Mouse (Mus musculus): ENCODE measurements around the gene Abca9. TPM values are rescaled to one million over a fixed set of nuclear protein-coding genes. Genes with fewer than 3 reads are reported as not detected.

The Abca9 gene
- polyA plus RNA-seq, 1 experiment, result 77.2 TPM

DNA sequence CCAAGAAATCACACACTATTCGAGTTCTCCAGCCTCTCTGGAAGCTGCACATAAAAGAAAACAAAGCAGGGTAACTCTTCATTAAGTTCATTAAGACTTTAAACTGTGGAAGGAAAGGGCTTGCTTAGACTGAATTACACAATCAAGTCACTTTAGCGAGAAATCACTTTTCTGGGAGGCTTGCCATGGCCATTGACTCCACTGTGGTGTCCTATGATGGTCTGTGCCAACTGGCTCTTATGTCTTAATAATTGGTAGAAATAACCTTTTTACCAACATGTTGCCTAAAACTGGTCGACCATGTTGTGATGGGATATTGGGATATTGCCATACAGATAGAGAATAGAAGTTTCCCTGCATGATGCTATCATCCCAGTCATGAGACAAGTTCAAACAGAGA is 73.8 kb downstream of the Abca9 start:
- Histone ChIP-seq H3K27ac (ENCODE audit: insufficient read depth, low read depth, low read length) (no peak overlapping the region), H3K4me3 (ENCODE audit: insufficient read depth, low read length) (no peak overlapping the region), H3K4me1 (ENCODE audit: control insufficient read depth, insufficient read depth, low read length) (peaks cover 32% of the 10 kb centered on the region)
- no peak for TF ChIP-seq CTCF (IDR thresholded peaks at IDR 0.05; ENCODE audit: low read depth, low read length)
- TF ChIP-seq POLR2A (IDR thresholded peaks at IDR 0.05; ENCODE audit: borderline replicate concordance, low read depth, low read length), result no peak

DNA sequence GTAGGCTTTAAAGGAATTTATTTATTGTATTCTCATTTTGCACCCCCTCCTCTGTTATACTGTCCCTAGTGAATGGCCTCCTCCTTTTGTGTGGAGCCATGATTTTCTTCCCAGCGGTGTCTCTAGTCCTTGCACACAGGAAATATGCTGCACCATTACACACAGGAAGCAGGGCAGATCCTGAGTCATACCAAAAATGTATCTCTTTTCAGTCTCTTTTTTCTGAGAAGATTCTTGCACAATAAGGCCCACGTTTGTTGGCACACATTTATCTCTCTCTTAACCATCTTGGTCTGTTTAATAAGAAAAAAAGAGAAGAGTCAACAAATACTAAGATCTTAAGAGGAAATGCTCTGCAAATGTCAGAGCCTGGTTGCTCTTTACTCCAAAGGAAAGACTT is 76.7 kb downstream of the Abca9 start:
- Histone ChIP-seq H3K4me1 (ENCODE audit: control insufficient read depth, insufficient read depth, low read length) (peaks cover 24% of the 10 kb centered on the region), H3K4me3 (ENCODE audit: insufficient read depth, low read length) (no peak overlapping the region), H3K27ac (ENCODE audit: insufficient read depth, low read depth, low read length) (peak overlapping the region; percentile 22; the same call in 1 of the 2 replicates)
- TF ChIP-seq POLR2A (IDR thresholded peaks at IDR 0.05; ENCODE audit: borderline replicate concordance, low read depth, low read length) (no peak), CTCF (IDR thresholded peaks at IDR 0.05; ENCODE audit: low read depth, low read length) (no peak)

DNA sequence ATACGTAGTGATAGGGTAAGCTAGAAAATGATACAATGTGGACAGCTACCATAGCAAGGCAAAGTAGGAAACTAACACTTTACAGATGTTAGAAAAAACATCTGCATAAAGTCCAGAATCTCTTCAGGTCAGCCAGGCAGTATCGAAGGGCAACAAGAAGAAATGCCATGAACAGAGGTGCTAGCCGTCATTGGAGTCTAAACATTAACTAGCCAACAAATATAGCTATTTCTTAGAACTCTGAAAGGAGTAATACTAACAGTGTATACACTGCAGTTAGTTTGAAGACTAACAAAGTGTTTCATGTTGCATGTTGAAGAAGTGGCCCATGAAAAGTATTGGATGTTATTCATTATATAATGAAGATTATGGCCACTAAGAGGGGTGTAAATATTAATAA is 95.8 kb downstream of the Abca9 start:
- H3K4me1 ChIP-seq (ENCODE audit: control insufficient read depth, insufficient read depth, low read length), result no peaks in the 10 kb centered on the region
- no peak overlapping the region for H3K4me3 ChIP-seq (ENCODE audit: insufficient read depth, low read length)
- H3K27ac ChIP-seq (ENCODE audit: insufficient read depth, low read depth, low read length), result no peak overlapping the region
- TF ChIP-seq CTCF (IDR thresholded peaks at IDR 0.05; ENCODE audit: low read depth, low read length), result no peak
- no peak for TF ChIP-seq POLR2A (IDR thresholded peaks at IDR 0.05; ENCODE audit: borderline replicate concordance, low read depth, low read length)

DNA sequence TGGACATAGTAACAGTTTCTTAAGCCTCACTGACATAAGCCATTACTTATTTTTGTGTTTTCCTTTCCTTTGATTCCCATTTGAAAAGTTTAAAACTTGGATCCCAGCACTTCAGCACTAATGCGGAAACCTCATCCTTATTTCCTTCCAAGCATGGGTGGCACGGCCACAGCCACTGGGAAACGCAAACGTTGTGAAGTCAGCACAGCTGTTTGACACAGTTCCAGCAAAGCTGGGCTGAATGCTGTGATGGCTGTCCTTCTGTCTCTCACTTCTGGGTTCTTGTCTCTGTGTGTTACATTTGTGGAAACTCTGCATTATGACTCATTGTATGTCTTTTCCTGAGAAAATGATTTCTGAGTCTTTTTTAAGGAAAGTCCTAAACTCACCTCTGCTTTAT is 107.0 kb downstream of the Abca9 start:
- no peak for TF ChIP-seq CTCF (IDR thresholded peaks at IDR 0.05; ENCODE audit: low read depth, low read length)
- no peak for TF ChIP-seq POLR2A (IDR thresholded peaks at IDR 0.05; ENCODE audit: borderline replicate concordance, low read depth, low read length)
- Histone ChIP-seq H3K27ac (ENCODE audit: insufficient read depth, low read depth, low read length) (no peak overlapping the region), H3K4me1 (ENCODE audit: control insufficient read depth, insufficient read depth, low read length) (no peaks in the 10 kb centered on the region)

DNA sequence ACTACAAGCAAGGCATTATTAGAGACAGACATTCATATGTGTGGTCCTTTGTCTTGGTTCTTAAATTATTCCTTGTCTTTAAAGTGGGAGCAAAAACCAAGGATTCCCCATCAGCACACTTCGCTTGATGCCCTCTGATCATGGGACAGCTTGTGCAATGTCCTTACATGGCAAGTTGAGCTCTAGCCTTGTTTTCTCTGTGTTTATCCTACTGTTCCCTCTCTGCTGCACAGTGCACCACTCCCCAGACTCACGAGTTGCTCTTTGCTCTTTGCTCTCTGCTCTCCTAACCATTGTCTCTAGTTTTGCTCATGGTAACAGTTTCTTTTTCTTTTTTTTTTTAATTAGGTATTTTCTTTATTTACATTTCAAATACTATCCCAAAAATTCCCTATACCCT is 107.9 kb downstream of the Abca9 start:
- Histone ChIP-seq H3K4me3 (ENCODE audit: insufficient read depth, low read length) (no peak overlapping the region), H3K4me1 (ENCODE audit: control insufficient read depth, insufficient read depth, low read length) (no peaks in the 10 kb centered on the region), H3K27ac (ENCODE audit: insufficient read depth, low read depth, low read length) (no peak overlapping the region)
- no peak for TF ChIP-seq POLR2A (IDR thresholded peaks at IDR 0.05; ENCODE audit: borderline replicate concordance, low read depth, low read length)
- no peak for TF ChIP-seq CTCF (IDR thresholded peaks at IDR 0.05; ENCODE audit: low read depth, low read length)

More for the DNA sequence above, 107.0 kb downstream of the Abca9 start:
- no peak overlapping the region for H3K4me3 ChIP-seq (ENCODE audit: insufficient read depth, low read length)

DNA sequence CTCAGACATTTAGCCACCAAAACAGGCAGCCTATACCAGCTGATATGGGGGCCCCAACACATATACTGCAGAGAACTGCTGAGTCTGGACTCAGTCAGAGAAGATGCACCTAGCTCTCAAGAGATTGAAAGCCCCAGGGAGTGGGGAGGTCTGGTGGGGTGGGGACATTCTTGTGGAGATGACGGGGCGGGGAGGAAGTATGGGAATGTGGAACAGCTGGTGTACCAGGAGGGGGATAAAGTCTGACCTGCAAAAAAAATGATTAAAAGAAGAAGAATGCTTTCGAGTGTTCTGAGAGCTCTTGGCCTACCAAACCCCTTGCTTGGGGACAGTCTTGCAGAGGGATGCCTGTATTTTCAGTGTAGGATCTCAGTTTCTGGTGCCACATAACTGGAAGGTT is 114.3 kb downstream of the Abca9 start:
- no peak overlapping the region for H3K4me3 ChIP-seq (ENCODE audit: insufficient read depth, low read length)
- TF ChIP-seq POLR2A (IDR thresholded peaks at IDR 0.05; ENCODE audit: borderline replicate concordance, low read depth, low read length) (no peak), CTCF (IDR thresholded peaks at IDR 0.05; ENCODE audit: low read depth, low read length) (no peak)
- no peak overlapping the region for H3K27ac ChIP-seq (ENCODE audit: insufficient read depth, low read depth, low read length)
- H3K4me1 ChIP-seq (ENCODE audit: control insufficient read depth, insufficient read depth, low read length), result no peaks in the 10 kb centered on the region

Other genes starting within 250 kb of the Abca9 start
- gene Abca8b, start 172.4 kb downstream of the Abca9 start, polyA plus RNA-seq (2012; ENCODE audit: insufficient read depth, insufficient read length, missing spikeins), result 1.1 and 1.2 TPM in 2 replicates
- gene Abca8a, start 72.2 kb downstream of the Abca9 start, polyA plus RNA-seq (2012; ENCODE audit: insufficient read depth, insufficient read length, missing spikeins), result 0.32 TPM in 1 of 2 replicates, not detected in the other
- gene Abca6, start 83.6 kb upstream of the Abca9 start, polyA plus RNA-seq (2012; ENCODE audit: insufficient read depth, insufficient read length, missing spikeins), result 4.6 and 5.6 TPM in 2 replicates
- gene Abca5, start 169.5 kb upstream of the Abca9 start, polyA plus RNA-seq (2012; ENCODE audit: insufficient read depth, insufficient read length, missing spikeins), result 1.5 and 1.7 TPM in 2 replicates
- gene Map2k6, start 230.9 kb upstream of the Abca9 start, polyA plus RNA-seq (2012; ENCODE audit: insufficient read depth, insufficient read length, missing spikeins), result 1.6 and 3.6 TPM in 2 replicates